Mouse (Mus musculus): ENCODE data around the gene Ptpn18.

DNA sequence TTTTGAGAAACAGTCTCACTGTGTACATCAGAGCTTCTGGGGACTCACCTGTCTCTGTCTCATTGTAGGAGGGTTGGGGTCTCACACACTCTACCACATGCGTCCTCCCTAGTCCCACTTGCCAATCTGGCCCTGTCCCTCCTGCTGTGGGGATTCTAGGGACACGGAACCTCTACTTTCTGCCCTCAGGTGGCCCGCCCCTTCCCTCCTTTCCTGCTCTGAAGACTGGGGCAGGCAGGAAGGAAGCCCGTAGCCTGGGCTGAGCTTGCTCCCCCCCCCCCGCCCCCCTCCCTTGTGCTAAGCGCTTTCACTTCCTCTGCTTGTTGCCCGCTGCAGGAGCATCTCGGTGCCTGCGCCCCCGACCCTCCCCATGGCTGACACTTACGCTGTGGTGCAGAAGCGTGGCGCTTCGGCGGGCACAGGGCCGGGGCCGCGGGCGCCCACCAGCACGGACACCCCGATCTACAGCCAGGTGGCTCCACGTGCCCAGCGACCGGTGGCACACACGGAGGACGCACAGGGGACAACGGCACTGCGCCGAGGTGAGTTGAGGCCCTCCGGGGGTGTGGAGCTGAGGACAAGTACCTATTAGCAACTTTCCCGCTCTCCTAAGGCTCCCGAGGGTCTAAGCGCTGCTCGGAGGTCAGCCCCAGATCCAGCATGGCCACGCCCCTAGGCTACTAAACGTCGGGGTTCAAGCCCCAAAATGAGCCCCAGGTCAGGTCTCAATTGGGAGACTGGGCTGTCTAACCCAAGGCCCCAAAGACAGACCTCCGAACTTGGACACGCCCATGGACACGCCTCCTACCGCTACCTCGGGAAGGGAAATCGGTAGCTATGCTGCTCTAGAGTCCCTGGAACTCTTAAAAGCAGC lies 13.1 kb downstream of the Ptpn18 start:
- TF ChIP-seq CTCF (IDR thresholded peaks at IDR 0.05) (peak; percentile 28), POLR2A (IDR thresholded peaks at IDR 0.05; ENCODE audit: insufficient read depth, low read depth, low read length) (peak; percentile 38; the same call in 1 of the 2 replicates), EP300 (IDR thresholded peaks at IDR 0.05; ENCODE audit: insufficient read depth, low read depth, low read length) (no peak)

Data from heart, adult 2 months (tissue).